Comparison of ENCODE assay signal across 30 mouse cellular contexts in genomic region chr2:181871039-181871438, GRCm38 (mm10). TPM values are rescaled to one million over a fixed set of nuclear protein-coding genes. Genes with fewer than 3 reads are reported as not detected.
A peak's percentile ranks its signal among the peaks of the same experiment; 100 is the strongest.
DNase-seq lines count a peak whose midpoint lies in the region; ATAC-seq and TF ChIP-seq lines count a peak whose summit lies in the region.
"Had no signal": no experiment of that assay in that cellular context is flagged by ENCODE, and none has a peak within 500 bp of the region (broad histone marks: within the 10 kb centered on the region; RNA-seq: fewer than 3 reads in every experiment).

No protein-coding gene starts in this region.

- H3K27ac ChIP-seq in embryonic facial prominence, embryonic 13.5 days = no peak overlapping the region
- no peak overlapping the region for H3K27ac ChIP-seq in embryonic facial prominence, embryonic 10.5 days (replicated peaks)
- H3K27ac ChIP-seq in hindbrain, embryonic 15.5 days (replicated peaks) = no peak overlapping the region
- no peak overlapping the region for H3K27ac ChIP-seq in hindbrain, embryonic 10.5 days
- no peak overlapping the region for H3K27ac ChIP-seq in kidney, postnatal 0 days
- no peak overlapping the region for H3K27ac ChIP-seq in neural tube, embryonic 13.5 days (replicated peaks)
- H3K27ac ChIP-seq: heart, embryonic 15.5 days; limb, embryonic 12.5 days; liver, embryonic 12.5 days; macrophage; midbrain, embryonic 13.5 days had no signal

- TF ChIP-seq CTCF in kidney, postnatal 0 days (IDR thresholded peaks at IDR 0.05; ENCODE audit: low read depth) = no peak

- H3K4me3 ChIP-seq in embryonic facial prominence, embryonic 13.5 days = no peak overlapping the region
- H3K4me3 ChIP-seq in embryonic facial prominence, embryonic 10.5 days = no peak overlapping the region
- no peak overlapping the region for H3K4me3 ChIP-seq in hindbrain, embryonic 15.5 days
- H3K4me3 ChIP-seq in hindbrain, embryonic 10.5 days = no peak overlapping the region
- H3K4me3 ChIP-seq in kidney, postnatal 0 days (replicated peaks; ENCODE audit: low read depth, low read length) = no peak overlapping the region
- no peak overlapping the region for H3K4me3 ChIP-seq in neural tube, embryonic 13.5 days
- H3K4me3 ChIP-seq: heart, embryonic 15.5 days; limb, embryonic 12.5 days; liver, embryonic 12.5 days; midbrain, embryonic 13.5 days had no signal

- H3K9ac ChIP-seq in embryonic facial prominence, embryonic 13.5 days = no peak overlapping the region
- H3K9ac ChIP-seq in hindbrain, embryonic 15.5 days = no peak overlapping the region
- H3K9ac ChIP-seq in kidney, postnatal 0 days (ENCODE audit: low read depth, low read length) = no peak overlapping the region
- no peak overlapping the region for H3K9ac ChIP-seq in neural tube, embryonic 13.5 days
- H3K9ac ChIP-seq: forebrain, postnatal 0 days; heart, embryonic 15.5 days; limb, embryonic 12.5 days; liver, embryonic 12.5 days; midbrain, embryonic 13.5 days had no signal

- no peak overlapping the region for H3K4me2 ChIP-seq in embryonic facial prominence, embryonic 13.5 days
- H3K4me2 ChIP-seq in hindbrain, embryonic 15.5 days = no peak overlapping the region
- H3K4me2 ChIP-seq in kidney, postnatal 0 days (ENCODE audit: low read length) = no peak overlapping the region
- H3K4me2 ChIP-seq in neural tube, embryonic 13.5 days = no peak overlapping the region
- H3K4me2 ChIP-seq: heart, embryonic 15.5 days; limb, embryonic 12.5 days; liver, embryonic 12.5 days; midbrain, embryonic 13.5 days had no signal

- no peaks in the 10 kb centered on the region for H3K27me3 ChIP-seq in embryonic facial prominence, embryonic 13.5 days
- H3K27me3 ChIP-seq in embryonic facial prominence, embryonic 10.5 days (replicated peaks; ENCODE audit: low read depth, poor library complexity, severe bottlenecking) = no peaks in the 10 kb centered on the region
- no peaks in the 10 kb centered on the region for H3K27me3 ChIP-seq in hindbrain, embryonic 15.5 days
- no peaks in the 10 kb centered on the region for H3K27me3 ChIP-seq in hindbrain, embryonic 10.5 days (ENCODE audit: insufficient read depth, poor library complexity, severe bottlenecking)
- no peaks in the 10 kb centered on the region for H3K27me3 ChIP-seq in kidney, postnatal 0 days (ENCODE audit: insufficient read depth, low read length)
- no peaks in the 10 kb centered on the region for H3K27me3 ChIP-seq in neural tube, embryonic 13.5 days
- H3K27me3 ChIP-seq: CH12.LX; heart, embryonic 15.5 days; limb, embryonic 12.5 days; liver, embryonic 12.5 days; midbrain, embryonic 13.5 days had no signal

- H3K4me1 ChIP-seq in embryonic facial prominence, embryonic 13.5 days = no peaks in the 10 kb centered on the region
- no peaks in the 10 kb centered on the region for H3K4me1 ChIP-seq in embryonic facial prominence, embryonic 10.5 days
- peaks cover 12% of the 10 kb centered on the region; the same call in 1 of the 2 replicates for H3K4me1 ChIP-seq in hindbrain, embryonic 15.5 days (replicated peaks)
- no peaks in the 10 kb centered on the region for H3K4me1 ChIP-seq in hindbrain, embryonic 10.5 days (replicated peaks)
- no peaks in the 10 kb centered on the region for H3K4me1 ChIP-seq in kidney, postnatal 0 days (replicated peaks; ENCODE audit: insufficient read depth, low read length)
- H3K4me1 ChIP-seq in neural tube, embryonic 13.5 days (replicated peaks) = peaks cover under 1% of the 10 kb centered on the region; the same call in 1 of the 2 replicates
- H3K4me1 ChIP-seq: heart, embryonic 15.5 days; limb, embryonic 12.5 days had no signal

- DNase-seq in embryonic facial prominence, embryonic 10.5 days (ENCODE audit: low spot score) = no peak
- no peak for DNase-seq in hindbrain, embryonic 10.5 days (ENCODE audit: low spot score)
- no peak for DNase-seq in kidney, postnatal 0 days (ENCODE audit: low spot score)
- DNase-seq in kidney, postnatal 14 days = no peak
- no peak for DNase-seq in neural tube, embryonic 10.5 days (ENCODE audit: extremely low spot score, low spot score)
- DNase-seq: adrenal gland, adult 2 months; adrenal gland, postnatal 36 days; cerebellum, adult 18-20 months; cerebellum, postnatal 10 days; forebrain, postnatal 0 days; gastrocnemius, postnatal 10 days; kidney, adult 8-10 months; kidney, postnatal 10 days; layer of hippocampus, adult 9-11 months; lung, adult 2 months; lung, postnatal 10 days; right cerebral cortex, adult 18-20 months; spleen, adult 18-20 months; thymus, adult 2 months; thymus, postnatal 36 days had no signal

- peaks cover 36% of the 10 kb centered on the region for H3K36me3 ChIP-seq in embryonic facial prominence, embryonic 13.5 days
- peaks cover 86% of the 10 kb centered on the region for H3K36me3 ChIP-seq in embryonic facial prominence, embryonic 10.5 days (replicated peaks)
- peaks cover 31% of the 10 kb centered on the region for H3K36me3 ChIP-seq in hindbrain, embryonic 15.5 days
- H3K36me3 ChIP-seq in hindbrain, embryonic 10.5 days = peaks cover 87% of the 10 kb centered on the region
- peaks cover 17% of the 10 kb centered on the region for H3K36me3 ChIP-seq in kidney, postnatal 0 days (ENCODE audit: insufficient read depth, low read length)
- peaks cover 53% of the 10 kb centered on the region for H3K36me3 ChIP-seq in neural tube, embryonic 13.5 days

- ATAC-seq in embryonic facial prominence, embryonic 13.5 days (ENCODE audit: insufficient number of reproducible peaks, insufficient read depth, low FRiP score, low TSS enrichment, low read depth) = peak; percentile 69
- ATAC-seq in hindbrain, embryonic 15.5 days (ENCODE audit: low FRiP score, low read depth) = 0 out of 2 replicates have a peak, but pooled peaks have one; percentile 11
- peak; percentile 33; the same call in 1 of the 2 replicates for ATAC-seq in kidney, postnatal 0 days (replicated peaks; ENCODE audit: low FRiP score, low read depth)
- 0 out of 2 replicates have a peak, but pooled peaks have one; percentile 23 for ATAC-seq in neural tube, embryonic 13.5 days (ENCODE audit: low read depth)
- ATAC-seq: activated CD4-positive, CD25-positive, alpha-beta regulatory T cell, adult 4 months; forebrain, postnatal 0 days; liver, embryonic 12.5 days; midbrain, embryonic 13.5 days had no signal

- no peaks in the 10 kb centered on the region for H3K9me3 ChIP-seq in embryonic facial prominence, embryonic 13.5 days
- H3K9me3 ChIP-seq in embryonic facial prominence, embryonic 10.5 days = no peaks in the 10 kb centered on the region
- H3K9me3 ChIP-seq in hindbrain, embryonic 15.5 days = no peaks in the 10 kb centered on the region
- no peaks in the 10 kb centered on the region for H3K9me3 ChIP-seq in hindbrain, embryonic 10.5 days
- H3K9me3 ChIP-seq in kidney, postnatal 0 days (replicated peaks; ENCODE audit: low read length) = no peaks in the 10 kb centered on the region
- H3K9me3 ChIP-seq in neural tube, embryonic 13.5 days = no peaks in the 10 kb centered on the region
- H3K9me3 ChIP-seq: heart, embryonic 15.5 days; limb, embryonic 12.5 days; liver, embryonic 12.5 days; midbrain, embryonic 13.5 days had no signal

- WGBS in embryonic facial prominence, embryonic 13.5 days = 88% methylated on average over 2 of the region's 2 CpGs
- 90% methylated on average over 2 of the region's 2 CpGs for WGBS in embryonic facial prominence, embryonic 10.5 days
- 92% methylated on average over 2 of the region's 2 CpGs for WGBS in hindbrain, embryonic 15.5 days
- 99% methylated on average over 2 of the region's 2 CpGs for WGBS in hindbrain, embryonic 10.5 days
- 92% methylated on average over 2 of the region's 2 CpGs for WGBS in kidney, postnatal 0 days
- WGBS in neural tube, embryonic 13.5 days = 95% methylated on average over 2 of the region's 2 CpGs

RNA-seq across cellular contexts. Expression of gene Polr3k, which starts 6.9 kb away (rescaled TPM):
- polyA plus RNA-seq in embryonic facial prominence, embryonic 13.5 days (2015; fragmentation: Nextera tagmentation; extraction: Ambion mirVana) = 77.8 and 87.4 TPM in 2 replicates
- polyA plus RNA-seq in embryonic facial prominence, embryonic 10.5 days (2016; fragmentation: Nextera tagmentation; extraction: Ambion mirVana) = 105 and 106 TPM in 2 replicates
- polyA plus RNA-seq in hindbrain, embryonic 15.5 days (2015; fragmentation: Nextera tagmentation; extraction: Ambion mirVana) = 70.8 and 73.4 TPM in 2 replicates
- 99.1 and 102 TPM in 2 replicates for polyA plus RNA-seq in hindbrain, embryonic 10.5 days (2016; fragmentation: Nextera tagmentation; extraction: Ambion mirVana)
- polyA plus RNA-seq in kidney, postnatal 0 days (2015; fragmentation: Nextera tagmentation; extraction: Ambion mirVana) = 55.4 and 58.2 TPM in 2 replicates
- polyA plus RNA-seq in neural tube, embryonic 13.5 days (2015; fragmentation: Nextera tagmentation; extraction: Ambion mirVana) = 84.6 and 88.5 TPM in 2 replicates

RNA-seq across cellular contexts. Expression of gene Pcmtd2, which starts 33.4 kb away (rescaled TPM):
- 38.6 and 43.7 TPM in 2 replicates for polyA plus RNA-seq in embryonic facial prominence, embryonic 13.5 days (2015; fragmentation: Nextera tagmentation; extraction: Ambion mirVana)
- polyA plus RNA-seq in embryonic facial prominence, embryonic 10.5 days (2016; fragmentation: Nextera tagmentation; extraction: Ambion mirVana) = 26.1 and 30.8 TPM in 2 replicates
- polyA plus RNA-seq in hindbrain, embryonic 15.5 days (2015; fragmentation: Nextera tagmentation; extraction: Ambion mirVana) = 27.2 and 28.8 TPM in 2 replicates
- polyA plus RNA-seq in hindbrain, embryonic 10.5 days (2016; fragmentation: Nextera tagmentation; extraction: Ambion mirVana) = 21.8 and 24.5 TPM in 2 replicates
- 39.5 and 41.7 TPM in 2 replicates for polyA plus RNA-seq in kidney, postnatal 0 days (2015; fragmentation: Nextera tagmentation; extraction: Ambion mirVana)
- 33.2 and 38.3 TPM in 2 replicates for polyA plus RNA-seq in neural tube, embryonic 13.5 days (2015; fragmentation: Nextera tagmentation; extraction: Ambion mirVana)

Comparison
In these comparisons a context has a peak if more than half of its experiments do, and no peak if none do; other contexts are left out.
1. ATAC-seq: peak in every context shown above with its lines; median percentile 69 in embryonic facial prominence, embryonic 13.5 days; 33 in kidney, postnatal 0 days; 23 in neural tube, embryonic 13.5 days; 11 in hindbrain, embryonic 15.5 days.